Mouse (Mus musculus): ENCODE data around the gene Chn1. TPM values are rescaled to one million over a fixed set of nuclear protein-coding genes. Genes with fewer than 3 reads are reported as not detected.

The Chn1 gene
- total RNA-seq, 2 experiments from 2014 or later, result 1,527 to 1,662 TPM

GRCm38 (mm10) chr2:73747297-73747696, 27.8 kb downstream of the Chn1 start:
- no peak for DNase-seq (ENCODE audit: low spot score in 2 of 2)

DNA sequence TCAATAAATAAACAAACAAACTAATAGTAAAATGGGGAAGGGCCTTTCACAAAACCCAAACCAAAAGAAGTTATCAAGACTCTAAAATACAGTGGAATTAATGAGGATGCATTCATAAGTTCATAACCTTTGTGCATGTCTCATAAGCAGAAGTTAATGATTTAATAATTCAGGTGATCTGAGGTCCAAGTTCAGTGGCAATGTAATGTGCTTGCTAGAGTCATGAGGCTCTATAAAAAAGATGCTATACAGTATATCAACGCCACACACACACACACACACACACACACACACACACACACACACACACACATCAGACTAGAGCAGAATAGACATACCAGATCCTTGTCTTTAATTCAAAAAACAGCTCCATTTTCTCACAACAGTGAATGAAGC, 28.8 kb downstream of the Chn1 start:
- DNase-seq (ENCODE audit: low spot score in 2 of 2), result no peak

DNA sequence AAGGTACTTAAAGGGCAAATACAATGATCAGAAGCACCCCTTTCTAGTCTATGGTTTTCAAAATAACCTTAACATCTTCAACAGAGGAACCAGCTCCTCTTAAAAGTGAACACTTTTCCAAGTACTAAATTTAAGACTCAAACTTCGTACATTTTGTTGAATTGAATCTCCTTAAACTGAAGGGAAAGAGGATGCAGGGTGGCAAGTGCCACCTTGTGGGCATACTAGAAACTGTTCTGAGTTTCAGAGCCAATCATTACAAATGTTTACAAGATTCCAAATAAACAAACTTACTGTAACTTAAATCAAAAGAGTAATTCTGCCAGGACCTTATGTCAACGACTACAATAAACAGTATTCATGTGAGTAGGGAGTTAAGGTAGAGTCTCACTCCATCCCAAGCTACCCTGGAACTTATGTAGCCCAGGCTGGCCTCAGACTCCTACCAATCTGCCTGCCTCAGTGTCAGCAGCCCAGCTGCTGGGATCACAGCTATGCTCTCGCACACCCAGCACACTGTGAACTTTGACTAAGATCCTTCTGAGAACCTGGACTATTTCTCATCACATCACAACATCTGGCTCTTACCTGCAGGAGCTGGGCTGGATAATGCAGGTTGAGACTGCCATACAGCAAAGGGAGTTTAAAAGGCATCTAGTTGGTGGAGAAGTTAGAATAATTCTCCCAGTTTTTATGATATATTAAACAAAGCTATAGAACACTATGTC, 29.3 kb downstream of the Chn1 start:
- peak in 1 of 2 experiments; percentile 36 for DNase-seq (ENCODE audit: low spot score in 2 of 2)

- no peak for DNase-seq (ENCODE audit: low spot score in 2 of 2)
These were observed 33.9 kb downstream of the Chn1 start for GRCm38 (mm10) chr2:73741286-73741685.

GRCm38 (mm10) chr2:73727868-73728267, 47.3 kb downstream of the Chn1 start:
- no peak for DNase-seq (ENCODE audit: low spot score in 2 of 2)

DNA sequence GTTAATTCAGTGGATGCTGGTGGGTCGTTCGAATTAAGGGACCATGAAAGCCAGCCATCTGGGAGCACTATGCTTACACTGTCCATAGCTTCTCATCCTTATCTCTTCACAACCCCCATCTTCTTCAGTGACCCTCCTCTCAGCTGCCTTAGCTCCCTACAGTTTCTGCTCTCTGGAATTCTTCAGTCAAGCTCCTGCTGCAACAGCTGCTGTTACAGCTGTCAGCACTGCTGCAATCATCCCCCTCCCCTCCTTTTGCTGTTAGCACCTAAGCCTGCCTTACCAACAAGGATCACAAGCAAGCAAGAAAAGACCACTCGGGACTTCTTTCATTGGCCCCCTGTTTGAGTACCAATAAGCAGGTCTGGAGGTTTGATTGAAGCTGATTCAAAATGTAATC, 50.2 kb downstream of the Chn1 start:
- no peak for DNase-seq (ENCODE audit: low spot score in 2 of 2)

GRCm38 (mm10) chr2:73721821-73722220, 53.3 kb downstream of the Chn1 start:
- no peak for DNase-seq (ENCODE audit: low spot score in 2 of 2)

DNA sequence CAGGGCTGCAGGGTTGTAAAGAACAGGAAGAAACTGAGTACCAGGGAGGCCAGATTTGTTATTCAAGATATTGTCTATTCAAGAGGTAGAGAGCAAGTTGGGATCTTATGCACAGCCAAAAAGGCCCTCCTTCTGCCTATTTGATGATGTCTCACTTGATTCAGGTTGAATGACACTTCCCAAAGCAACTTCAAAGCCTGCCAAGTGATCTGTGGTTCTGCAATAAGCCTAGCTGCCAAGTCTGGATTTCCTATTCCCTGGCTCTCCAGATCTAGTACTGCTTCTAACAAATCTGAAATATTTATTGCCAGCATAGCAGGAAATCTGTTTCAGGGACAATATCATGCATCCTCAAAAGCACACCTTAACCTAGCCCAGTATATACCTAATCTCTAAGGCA, 62.7 kb downstream of the Chn1 start:
- no peak for DNase-seq (ENCODE audit: low spot score in 2 of 2)

- no peak for DNase-seq (ENCODE audit: low spot score in 2 of 2)
These were observed 82.1 kb downstream of the Chn1 start for GRCm38 (mm10) chr2:73693045-73693444.

DNA sequence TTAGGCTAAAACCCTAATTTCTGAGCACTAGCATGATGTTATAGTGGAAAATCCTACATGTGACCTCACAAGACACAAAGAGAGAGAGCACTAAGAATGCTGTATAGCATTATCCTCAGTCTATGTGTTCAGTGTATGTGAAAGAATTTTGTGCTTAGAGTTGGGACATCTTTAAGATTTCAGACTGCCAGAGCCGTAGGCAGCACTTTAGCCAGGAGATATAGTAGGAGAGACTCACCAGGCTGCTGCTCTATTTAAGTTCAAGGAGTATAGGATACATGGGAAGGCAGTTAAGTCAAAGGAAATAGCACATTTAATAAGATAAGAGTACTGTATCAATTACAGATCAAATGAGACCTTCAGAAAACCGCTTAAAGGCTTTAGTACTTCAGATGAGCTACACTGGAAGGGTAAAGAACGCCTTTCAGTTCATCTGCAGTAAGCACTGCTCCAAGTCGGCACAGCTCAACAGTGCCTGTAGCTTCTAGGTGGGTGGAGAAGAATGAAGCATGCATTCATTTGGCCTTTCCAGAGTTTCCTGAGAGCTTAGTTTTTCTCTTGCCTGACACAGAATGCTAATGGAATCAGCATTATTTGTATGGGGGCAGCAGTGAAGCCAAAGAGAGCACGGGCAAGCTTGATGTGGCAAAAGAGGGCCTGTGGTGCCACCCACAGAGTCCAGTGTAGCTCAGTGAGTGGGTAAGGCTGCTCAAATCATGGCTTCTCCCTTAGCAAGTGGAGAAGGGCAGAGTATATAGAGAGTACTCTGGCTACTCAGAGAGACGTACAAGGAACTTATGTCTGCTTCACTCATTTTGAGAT, 84.2 kb downstream of the Chn1 start:
- no peak for DNase-seq (ENCODE audit: low spot score in 2 of 2)

DNA sequence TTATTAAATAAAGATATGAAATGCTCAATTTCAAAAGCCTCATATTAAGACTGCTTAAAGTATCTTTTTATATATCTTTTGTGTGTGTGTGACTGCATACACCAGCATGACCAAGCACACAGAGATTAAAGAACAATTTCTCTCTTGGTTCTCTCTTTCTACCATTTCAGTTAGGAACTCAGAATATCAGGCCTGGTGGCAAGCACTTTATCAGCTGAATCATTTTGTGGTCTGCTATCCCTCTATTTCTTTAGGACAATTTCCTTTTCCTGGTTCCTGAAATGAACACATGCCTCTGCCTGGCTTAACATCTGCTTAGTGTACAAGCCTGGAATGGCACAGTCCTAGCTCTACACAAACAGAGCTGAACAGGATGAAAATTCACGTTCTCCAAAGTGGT, 92.6 kb downstream of the Chn1 start:
- no peak for DNase-seq (ENCODE audit: low spot score in 2 of 2)

DNA sequence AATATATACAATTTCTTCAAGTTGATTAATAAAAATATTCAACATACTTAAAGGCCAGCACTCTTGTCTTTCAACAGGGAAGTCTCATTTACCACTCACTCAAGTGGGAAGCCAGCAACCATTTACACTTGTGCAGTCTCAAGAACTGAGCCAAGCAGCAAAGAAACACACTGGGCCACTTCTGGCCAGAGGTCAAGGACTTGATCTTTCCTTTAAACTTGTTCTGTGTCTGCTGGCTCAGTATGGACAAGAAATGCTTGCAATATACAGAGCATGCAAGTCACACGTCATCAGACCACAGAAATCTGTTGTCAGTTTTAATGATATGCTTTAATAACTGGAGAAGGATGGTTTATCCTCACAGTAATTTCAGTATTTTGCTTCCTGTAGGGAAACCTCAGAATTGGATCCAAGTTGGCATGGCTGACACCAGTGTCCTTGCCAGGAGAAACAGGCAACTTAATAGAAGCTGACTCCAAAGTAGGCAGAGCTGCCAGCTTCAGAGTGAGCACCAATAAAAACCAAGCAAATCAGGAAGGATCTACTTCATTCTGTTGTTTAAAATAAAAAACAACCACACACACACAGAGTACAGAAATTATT, 94.6 kb downstream of the Chn1 start:
- DNase-seq (ENCODE audit: low spot score in 2 of 2), result no peak

- no peak for DNase-seq (ENCODE audit: low spot score in 2 of 2)
These were observed 106.5 kb downstream of the Chn1 start for GRCm38 (mm10) chr2:73668608-73669007.

- no peak for DNase-seq (ENCODE audit: low spot score in 2 of 2)
These were observed 114.5 kb downstream of the Chn1 start for GRCm38 (mm10) chr2:73660566-73661134.

GRCm38 (mm10) chr2:73659726-73660565, 115.2 kb downstream of the Chn1 start:
- peak; percentile 78 to 85 for DNase-seq (ENCODE audit: low spot score in 2 of 2)

DNA sequence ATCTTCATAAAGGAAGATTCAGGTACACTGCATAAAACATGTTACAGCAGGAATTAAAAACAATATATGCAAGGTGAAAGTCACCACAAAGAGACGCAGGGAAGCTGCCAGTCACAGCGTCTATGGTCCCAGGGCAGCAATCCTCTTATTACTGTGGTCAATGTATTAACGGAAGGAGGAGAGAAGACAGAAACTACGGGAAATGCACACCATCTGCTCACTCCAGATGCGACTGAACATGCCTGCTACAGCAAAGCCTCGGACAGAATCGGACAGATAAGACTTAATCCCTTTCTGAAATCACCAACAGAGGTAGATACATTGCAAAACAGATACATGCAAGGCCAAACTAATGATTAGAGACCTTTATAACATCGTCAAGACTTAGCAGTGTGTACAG, 116.1 kb downstream of the Chn1 start:
- DNase-seq (ENCODE audit: low spot score in 2 of 2), result no peak

GRCm38 (mm10) chr2:73657961-73658360, 117.2 kb downstream of the Chn1 start:
- DNase-seq (ENCODE audit: low spot score in 2 of 2), result no peak

GRCm38 (mm10) chr2:73657151-73657550, 118.0 kb downstream of the Chn1 start:
- peak; percentile 58 to 73 for DNase-seq (ENCODE audit: low spot score in 2 of 2)

GRCm38 (mm10) chr2:73655663-73656062, 119.5 kb downstream of the Chn1 start:
- DNase-seq (ENCODE audit: low spot score in 2 of 2), result no peak

DNA sequence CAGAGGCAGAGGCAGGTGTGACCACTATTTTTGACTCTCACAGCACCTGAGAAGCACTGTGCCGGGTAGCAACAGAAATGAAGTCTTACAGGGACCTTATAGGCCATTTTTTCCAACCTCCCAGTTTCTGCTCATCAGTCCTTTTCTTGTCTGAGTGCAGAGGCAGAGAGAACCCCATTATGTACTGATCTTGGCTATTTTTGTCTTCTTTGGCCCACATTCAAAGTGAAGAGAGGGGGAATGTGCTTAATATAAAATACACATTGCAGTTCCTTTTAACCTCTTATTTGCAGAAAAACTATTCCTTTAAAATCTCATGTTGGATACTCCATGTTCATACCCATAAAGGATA, 120.3 kb downstream of the Chn1 start:
- DNase-seq (ENCODE audit: low spot score in 2 of 2), result no peak
